Mouse (Mus musculus): ENCODE measurements at regions not wholly inside any gene's neighbourhood (a gene's known extent, or its start where the extent isn't known, plus 50 kb on each side); places are given as distances from the start of the nearest gene placed in this dataset.

- Histone ChIP-seq H3K36me3 (ENCODE audit: control insufficient read depth, insufficient read depth) (no peaks in the 10 kb centered on the region), H3ac (ENCODE audit: control insufficient read depth, insufficient read length, low read depth) (peak overlapping the region; percentile 15), H3K79me2 (ENCODE audit: control insufficient read depth, insufficient read depth) (no peaks in the 10 kb centered on the region), H3K27me3 (ENCODE audit: control insufficient read depth, insufficient read depth, insufficient read length) (no peaks in the 10 kb centered on the region), H3K4me3 (ENCODE audit: insufficient read depth, poor library complexity, severe bottlenecking) (no peak overlapping the region), H3K79me3 (ENCODE audit: low read depth) (no peaks in the 10 kb centered on the region)
- TF ChIP-seq CEBPB (IDR thresholded peaks at IDR 0.05; ENCODE audit: low read depth), result no peak
- no peak for TF ChIP-seq FOSL1 (IDR thresholded peaks at IDR 0.05; ENCODE audit: insufficient read depth, low read length, poor library complexity, severe bottlenecking)
- TF ChIP-seq USF1 (IDR thresholded peaks at IDR 0.05; ENCODE audit: low read depth), result no peak
- no peak for TF ChIP-seq MYOD1 (IDR thresholded peaks at IDR 0.05; ENCODE audit: control insufficient read depth, insufficient read length, low read depth)
- no peak for TF ChIP-seq MAX (IDR thresholded peaks at IDR 0.05)
- TF ChIP-seq CTCF (IDR thresholded peaks at IDR 0.05; ENCODE audit: control insufficient read depth, insufficient read depth, insufficient read length), result no peak
- no peak for TF ChIP-seq MYOG (IDR thresholded peaks at IDR 0.05; ENCODE audit: control insufficient read depth, extremely low read depth, insufficient read length)
These were observed 509.0 kb upstream of the Map3k7 start for GRCm38 (mm10) chr4:31454898-31455297.

DNA sequence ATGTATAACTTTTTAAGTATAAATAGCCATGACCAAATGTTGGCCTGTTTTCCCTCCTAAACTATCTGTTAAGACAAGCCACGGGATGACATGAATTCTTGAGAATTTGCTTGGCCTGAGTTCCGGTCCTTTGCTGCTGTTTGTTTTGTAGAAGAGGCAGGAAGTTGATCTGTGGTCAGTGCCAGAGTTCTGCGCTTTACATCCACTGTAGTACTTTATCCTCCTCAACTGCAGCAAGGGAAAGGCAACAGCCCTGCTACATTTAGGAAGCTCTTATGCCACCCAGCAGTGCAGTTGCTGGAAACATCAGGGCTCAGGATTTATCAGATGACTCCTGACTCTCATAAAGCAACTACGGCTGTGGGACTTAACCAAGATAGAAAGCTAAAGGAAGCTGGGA lies 508.4 kb upstream of the Map3k7 start:
- Histone ChIP-seq H3K36me3 (ENCODE audit: control insufficient read depth, insufficient read depth) (no peaks in the 10 kb centered on the region), H3K79me2 (ENCODE audit: control insufficient read depth, insufficient read depth) (no peaks in the 10 kb centered on the region), H3K27me3 (ENCODE audit: control insufficient read depth, insufficient read depth, insufficient read length) (no peaks in the 10 kb centered on the region), H3K4me3 (ENCODE audit: insufficient read depth, poor library complexity, severe bottlenecking) (no peak overlapping the region), H3K79me3 (ENCODE audit: low read depth) (no peaks in the 10 kb centered on the region), H3ac (ENCODE audit: control insufficient read depth, insufficient read length, low read depth) (no peak overlapping the region)
- TF ChIP-seq MAX (IDR thresholded peaks at IDR 0.05), result no peak
- no peak for TF ChIP-seq USF1 (IDR thresholded peaks at IDR 0.05; ENCODE audit: low read depth)
- TF ChIP-seq MYOD1 (IDR thresholded peaks at IDR 0.05; ENCODE audit: control insufficient read depth, insufficient read length, low read depth), result no peak
- no peak for TF ChIP-seq MYOG (IDR thresholded peaks at IDR 0.05; ENCODE audit: control insufficient read depth, extremely low read depth, insufficient read length)
- no peak for TF ChIP-seq FOSL1 (IDR thresholded peaks at IDR 0.05; ENCODE audit: insufficient read depth, low read length, poor library complexity, severe bottlenecking)
- TF ChIP-seq CEBPB (IDR thresholded peaks at IDR 0.05; ENCODE audit: low read depth), result no peak
- no peak for TF ChIP-seq CTCF (IDR thresholded peaks at IDR 0.05; ENCODE audit: control insufficient read depth, insufficient read depth, insufficient read length)

DNA sequence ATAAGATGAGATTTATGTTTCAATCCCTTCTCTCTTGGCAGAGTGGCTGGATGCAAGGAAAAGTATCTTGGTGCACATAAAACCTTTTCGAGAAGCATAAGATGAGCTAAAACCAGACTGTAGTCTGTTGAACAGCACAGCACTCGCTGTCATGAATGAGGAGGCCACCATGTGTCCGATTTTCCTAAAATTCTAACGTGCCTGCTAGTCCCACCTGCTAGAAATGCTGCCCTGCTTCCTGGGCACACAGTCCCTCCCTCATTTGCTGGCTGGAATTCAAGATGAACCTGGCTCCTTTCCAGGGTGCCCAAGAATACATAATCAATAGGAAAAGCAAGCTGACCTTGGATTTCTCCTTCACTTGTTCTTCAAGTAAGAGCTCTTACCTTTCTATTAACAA lies 501.4 kb upstream of the Map3k7 start:
- Histone ChIP-seq H3ac (ENCODE audit: control insufficient read depth, insufficient read length, low read depth) (no peak overlapping the region), H3K79me3 (ENCODE audit: low read depth) (no peaks in the 10 kb centered on the region), H3K4me3 (ENCODE audit: insufficient read depth, poor library complexity, severe bottlenecking) (no peak overlapping the region), H3K79me2 (ENCODE audit: control insufficient read depth, insufficient read depth) (no peaks in the 10 kb centered on the region), H3K27me3 (ENCODE audit: control insufficient read depth, insufficient read depth, insufficient read length) (no peaks in the 10 kb centered on the region), H3K36me3 (ENCODE audit: control insufficient read depth, insufficient read depth) (no peaks in the 10 kb centered on the region)
- no peak for TF ChIP-seq CEBPB (IDR thresholded peaks at IDR 0.05; ENCODE audit: low read depth)
- no peak for TF ChIP-seq CTCF (IDR thresholded peaks at IDR 0.05; ENCODE audit: control insufficient read depth, insufficient read depth, insufficient read length)
- TF ChIP-seq MYOD1 (IDR thresholded peaks at IDR 0.05; ENCODE audit: control insufficient read depth, insufficient read length, low read depth), result no peak
- no peak for TF ChIP-seq MAX (IDR thresholded peaks at IDR 0.05)
- no peak for TF ChIP-seq USF1 (IDR thresholded peaks at IDR 0.05; ENCODE audit: low read depth)
- no peak for TF ChIP-seq FOSL1 (IDR thresholded peaks at IDR 0.05; ENCODE audit: insufficient read depth, low read length, poor library complexity, severe bottlenecking)
- TF ChIP-seq MYOG (IDR thresholded peaks at IDR 0.05; ENCODE audit: control insufficient read depth, extremely low read depth, insufficient read length), result no peak

- H3K36me3 ChIP-seq (ENCODE audit: control insufficient read depth, insufficient read depth), result no peaks in the 10 kb centered on the region
- H3K79me3 ChIP-seq (ENCODE audit: low read depth), result no peaks in the 10 kb centered on the region
- H3K4me3 ChIP-seq (ENCODE audit: insufficient read depth, poor library complexity, severe bottlenecking), result no peak overlapping the region
- no peak for TF ChIP-seq FOSL1 (IDR thresholded peaks at IDR 0.05; ENCODE audit: insufficient read depth, low read length, poor library complexity, severe bottlenecking)
- TF ChIP-seq MYOD1 (IDR thresholded peaks at IDR 0.05; ENCODE audit: control insufficient read depth, insufficient read length, low read depth), result no peak
- TF ChIP-seq CTCF (IDR thresholded peaks at IDR 0.05; ENCODE audit: control insufficient read depth, insufficient read depth, insufficient read length), result no peak
- TF ChIP-seq MAX (IDR thresholded peaks at IDR 0.05), result no peak
- no peak for TF ChIP-seq MYOG (IDR thresholded peaks at IDR 0.05; ENCODE audit: control insufficient read depth, extremely low read depth, insufficient read length)
- TF ChIP-seq CEBPB (IDR thresholded peaks at IDR 0.05; ENCODE audit: low read depth), result no peak
- no peak for TF ChIP-seq USF1 (IDR thresholded peaks at IDR 0.05; ENCODE audit: low read depth)
- H3ac ChIP-seq (ENCODE audit: control insufficient read depth, insufficient read length, low read depth), result no peak overlapping the region
- H3K79me2 ChIP-seq (ENCODE audit: control insufficient read depth, insufficient read depth), result no peaks in the 10 kb centered on the region
- H3K27me3 ChIP-seq (ENCODE audit: control insufficient read depth, insufficient read depth, insufficient read length), result no peaks in the 10 kb centered on the region
These were observed 500.7 kb upstream of the Map3k7 start for GRCm38 (mm10) chr4:31463130-31463698.

- no peak for TF ChIP-seq MAX (IDR thresholded peaks at IDR 0.05)
- TF ChIP-seq FOSL1 (IDR thresholded peaks at IDR 0.05; ENCODE audit: insufficient read depth, low read length, poor library complexity, severe bottlenecking), result no peak
- TF ChIP-seq USF1 (IDR thresholded peaks at IDR 0.05; ENCODE audit: low read depth), result no peak
- TF ChIP-seq MYOG (IDR thresholded peaks at IDR 0.05; ENCODE audit: control insufficient read depth, extremely low read depth, insufficient read length), result no peak
- TF ChIP-seq MYOD1 (IDR thresholded peaks at IDR 0.05; ENCODE audit: control insufficient read depth, insufficient read length, low read depth), result no peak
- no peak for TF ChIP-seq CEBPB (IDR thresholded peaks at IDR 0.05; ENCODE audit: low read depth)
- no peak for TF ChIP-seq CTCF (IDR thresholded peaks at IDR 0.05; ENCODE audit: control insufficient read depth, insufficient read depth, insufficient read length)
- no peaks in the 10 kb centered on the region for H3K79me2 ChIP-seq (ENCODE audit: control insufficient read depth, insufficient read depth)
These were observed 495.6 kb upstream of the Map3k7 start for GRCm38 (mm10) chr4:31468306-31468705.

More at GRCm38 (mm10) chr4:31468306-31468705, 495.6 kb upstream of the Map3k7 start:
- H3K27me3 ChIP-seq (ENCODE audit: control insufficient read depth, insufficient read depth, insufficient read length), result no peaks in the 10 kb centered on the region
- no peaks in the 10 kb centered on the region for H3K36me3 ChIP-seq (ENCODE audit: control insufficient read depth, insufficient read depth)
- H3ac ChIP-seq (ENCODE audit: control insufficient read depth, insufficient read length, low read depth), result no peak overlapping the region
- no peaks in the 10 kb centered on the region for H3K79me3 ChIP-seq (ENCODE audit: low read depth)
- no peak overlapping the region for H3K4me3 ChIP-seq (ENCODE audit: insufficient read depth, poor library complexity, severe bottlenecking)

Data from C2C12 (cell line).